Mouse (Mus musculus): Measurements from ENCODE around the gene Tenm3. TPM values are rescaled to one million over a fixed set of nuclear protein-coding genes. Genes with fewer than 3 reads are reported as not detected.

The Tenm3 gene
- polyA plus RNA-seq, 1 experiment from 2014 or later: 43.7 TPM

DNA sequence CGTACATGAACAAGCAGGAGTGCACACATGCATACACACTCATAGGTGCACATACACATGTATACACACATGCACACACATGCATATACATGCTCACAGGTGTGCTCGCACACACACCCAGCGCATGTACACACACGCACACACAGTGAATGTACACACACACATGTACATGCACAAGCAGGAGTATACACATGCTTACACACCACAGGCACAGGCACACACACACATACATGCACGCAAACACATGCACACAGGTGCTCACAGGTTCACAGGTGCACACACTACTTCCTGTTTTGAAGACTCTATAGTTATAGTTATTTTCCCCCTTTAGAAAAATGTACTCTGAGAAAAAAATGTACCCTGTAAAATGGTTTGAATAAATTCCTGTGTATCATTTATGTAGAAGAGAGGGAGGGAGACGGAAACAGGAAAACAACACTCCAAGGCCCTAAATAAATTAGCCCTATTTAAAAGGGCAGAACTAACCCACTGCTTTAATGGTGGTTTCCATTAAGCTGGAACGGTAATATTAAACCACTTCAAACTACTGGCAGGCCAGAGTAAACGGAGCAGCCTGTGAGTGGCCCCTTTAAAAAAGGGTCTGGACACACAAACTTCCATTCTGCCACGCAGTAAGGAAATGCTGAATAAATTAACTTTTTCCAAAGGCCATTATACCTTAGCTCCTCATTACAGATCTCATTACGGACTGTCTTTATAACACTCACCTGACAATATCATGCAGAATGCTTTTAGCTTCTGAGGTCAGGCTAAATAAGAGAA lies 335.8 kb downstream of the Tenm3 start:
- H3K4me1 ChIP-seq (replicated peaks; ENCODE audit: control insufficient read depth, insufficient read depth, low read length): peaks cover 25% of the 10 kb centered on the region
- H3K9ac ChIP-seq: no peak overlapping the region
- no peaks in the 10 kb centered on the region for H3K36me3 ChIP-seq (replicated peaks; ENCODE audit: control insufficient read depth, insufficient read depth)
- 0 out of 2 replicates have a peak overlapping the region, but pooled peaks have one; percentile 66 for H3K4me2 ChIP-seq (replicated peaks)
- 0 out of 2 replicates have a peak, but pooled peaks have one; percentile 36 for ATAC-seq (ENCODE audit: low FRiP score)
- H3K27ac ChIP-seq: peak overlapping the region; percentile 83; the same call in 1 of the 2 replicates
- no peak for DNase-seq (ENCODE audit: low spot score)
- no peak overlapping the region for H3K4me3 ChIP-seq (replicated peaks; ENCODE audit: low read length)
- H3K27me3 ChIP-seq (ENCODE audit: control insufficient read depth, insufficient read depth, low read length): no peaks in the 10 kb centered on the region
- WGBS: 75% methylated on average over 10 of the region's 10 CpGs
- no peaks in the 10 kb centered on the region for H3K9me3 ChIP-seq (ENCODE audit: control insufficient read depth, low read length)

DNA sequence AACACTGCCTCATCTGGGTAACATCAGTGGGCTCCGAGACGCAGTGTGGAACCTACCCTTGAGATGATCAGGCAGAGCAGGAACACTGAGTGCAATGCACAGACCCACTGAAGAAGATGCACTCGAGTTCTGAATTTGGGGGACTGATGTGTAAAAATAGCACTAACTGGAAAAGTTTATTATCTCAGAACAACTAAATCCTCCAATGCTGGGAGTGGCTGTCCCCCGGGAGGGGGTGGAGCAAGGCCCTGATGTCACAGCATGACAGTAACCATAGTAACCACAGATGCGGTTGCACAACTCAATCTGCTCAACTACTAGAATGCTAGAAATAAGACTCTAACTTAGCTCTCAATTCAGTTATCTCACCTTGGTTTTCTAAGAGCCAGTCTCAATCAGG lies 351.3 kb downstream of the Tenm3 start:
- no peak for DNase-seq (ENCODE audit: low spot score)
- Histone ChIP-seq H3K9me3 (ENCODE audit: control insufficient read depth, low read length) (no peaks in the 10 kb centered on the region), H3K27ac (no peak overlapping the region), H3K4me1 (replicated peaks; ENCODE audit: control insufficient read depth, insufficient read depth, low read length) (0 out of 2 replicates have a peak, but pooled peaks cover 6% of the 10 kb centered on the region), H3K4me3 (replicated peaks; ENCODE audit: low read length) (no peak overlapping the region), H3K27me3 (ENCODE audit: control insufficient read depth, insufficient read depth, low read length) (no peaks in the 10 kb centered on the region), H3K9ac (no peak overlapping the region), H3K36me3 (replicated peaks; ENCODE audit: control insufficient read depth, insufficient read depth) (no peaks in the 10 kb centered on the region), H3K4me2 (replicated peaks) (no peak overlapping the region)
- 79% methylated on average over 5 of the region's 5 CpGs for WGBS
- no peak for ATAC-seq (ENCODE audit: low FRiP score)

DNA sequence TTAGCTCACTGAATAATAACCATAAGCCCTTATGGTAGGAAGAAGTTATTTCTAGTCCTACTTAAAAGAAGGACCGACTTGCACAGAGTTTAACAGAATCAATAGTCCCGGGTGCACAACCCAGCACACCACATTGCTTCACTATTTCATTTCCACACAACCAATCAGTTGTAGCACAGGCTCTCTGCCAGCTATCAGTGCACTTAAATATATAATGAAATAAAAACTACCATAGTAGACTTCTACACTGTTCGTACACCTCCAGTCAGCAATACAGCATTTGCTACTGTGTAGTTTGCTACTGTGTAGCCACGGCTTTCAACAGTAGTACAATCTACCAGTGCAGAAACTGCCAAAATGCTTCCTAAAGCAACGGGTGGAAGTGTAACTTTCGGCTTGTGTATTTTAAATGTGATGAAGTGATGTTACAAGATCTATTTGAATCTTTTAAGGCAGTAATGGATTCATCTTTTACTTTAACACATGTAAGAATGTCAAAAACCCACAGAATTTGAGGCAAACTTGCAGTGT lies 353.1 kb downstream of the Tenm3 start:
- 79% methylated on average over 6 of the region's 6 CpGs for WGBS
- DNase-seq (ENCODE audit: low spot score) (no peak), ATAC-seq (ENCODE audit: low FRiP score) (no peak)
- Histone ChIP-seq H3K4me3 (replicated peaks; ENCODE audit: low read length) (no peak overlapping the region), H3K27ac (no peak overlapping the region), H3K36me3 (replicated peaks; ENCODE audit: control insufficient read depth, insufficient read depth) (no peaks in the 10 kb centered on the region), H3K9me3 (ENCODE audit: control insufficient read depth, low read length) (no peaks in the 10 kb centered on the region), H3K4me2 (replicated peaks) (no peak overlapping the region), H3K27me3 (ENCODE audit: control insufficient read depth, insufficient read depth, low read length) (no peaks in the 10 kb centered on the region), H3K9ac (no peak overlapping the region), H3K4me1 (replicated peaks; ENCODE audit: control insufficient read depth, insufficient read depth, low read length) (0 out of 2 replicates have a peak, but pooled peaks cover 6% of the 10 kb centered on the region)

DNA sequence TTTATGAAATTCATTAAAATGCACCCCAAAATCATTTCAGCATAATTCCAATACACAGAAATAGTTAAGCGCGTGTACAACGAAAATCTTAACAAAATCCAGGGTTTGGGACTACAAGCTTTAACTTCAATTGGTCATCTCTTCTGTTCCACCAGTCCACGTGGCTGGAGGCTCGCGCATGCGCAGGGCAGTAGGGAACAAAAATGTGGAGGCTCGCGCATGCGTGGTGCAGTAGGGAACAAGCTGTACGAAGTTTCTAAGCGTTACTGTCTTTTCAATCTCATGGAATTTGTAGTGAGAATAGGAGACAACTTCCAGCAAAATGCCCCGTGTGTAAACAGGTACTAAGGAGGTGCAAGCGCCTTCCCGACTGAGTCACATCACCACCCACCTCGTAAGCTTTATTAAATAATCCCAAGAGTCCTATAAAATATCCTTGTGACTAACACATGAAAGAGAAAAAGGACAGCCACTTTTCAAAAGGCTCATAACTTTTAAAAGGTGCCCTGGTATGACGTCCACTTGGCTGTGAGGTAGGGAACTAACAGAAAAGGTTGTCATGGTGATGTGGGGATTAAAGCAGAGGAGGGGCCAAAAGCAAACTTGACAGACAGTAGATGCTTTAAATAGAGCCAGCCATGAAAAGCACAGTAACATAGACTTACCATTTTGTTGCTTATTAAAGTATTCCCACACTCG lies 353.7 kb downstream of the Tenm3 start:
- DNase-seq (ENCODE audit: low spot score) (no peak), ATAC-seq (ENCODE audit: low FRiP score) (no peak)
- H3K27ac ChIP-seq: no peak overlapping the region
- H3K9me3 ChIP-seq (ENCODE audit: control insufficient read depth, low read length): no peaks in the 10 kb centered on the region
- H3K27me3 ChIP-seq (ENCODE audit: control insufficient read depth, insufficient read depth, low read length): no peaks in the 10 kb centered on the region
- no peak overlapping the region for H3K4me3 ChIP-seq (replicated peaks; ENCODE audit: low read length)
- WGBS: 79% methylated on average over 18 of the region's 18 CpGs
- H3K36me3 ChIP-seq (replicated peaks; ENCODE audit: control insufficient read depth, insufficient read depth): no peaks in the 10 kb centered on the region
- H3K4me1 ChIP-seq (replicated peaks; ENCODE audit: control insufficient read depth, insufficient read depth, low read length): 0 out of 2 replicates have a peak, but pooled peaks cover 6% of the 10 kb centered on the region
- H3K9ac ChIP-seq: no peak overlapping the region
- no peak overlapping the region for H3K4me2 ChIP-seq (replicated peaks)

DNA sequence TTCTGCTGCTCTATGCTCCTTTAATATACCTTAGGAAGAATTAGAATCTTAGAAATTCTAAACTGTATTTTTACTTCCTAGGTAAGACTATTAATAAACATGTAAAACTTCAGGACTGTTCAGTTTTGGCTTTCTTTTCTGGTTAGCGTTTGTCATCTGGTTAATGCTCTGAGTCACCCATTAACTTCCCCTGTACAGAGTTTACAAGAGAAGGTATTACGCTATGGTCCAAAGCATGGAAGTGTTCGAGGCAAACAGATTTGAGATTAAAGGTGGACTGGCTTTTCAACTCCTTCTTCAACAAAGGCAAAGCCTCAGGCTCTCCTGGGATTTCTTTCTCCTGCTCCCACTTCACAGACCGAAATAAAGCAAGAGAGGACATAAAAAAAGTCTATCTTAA lies 354.3 kb downstream of the Tenm3 start:
- H3K9ac ChIP-seq: no peak overlapping the region
- ATAC-seq (ENCODE audit: low FRiP score): no peak

DNA sequence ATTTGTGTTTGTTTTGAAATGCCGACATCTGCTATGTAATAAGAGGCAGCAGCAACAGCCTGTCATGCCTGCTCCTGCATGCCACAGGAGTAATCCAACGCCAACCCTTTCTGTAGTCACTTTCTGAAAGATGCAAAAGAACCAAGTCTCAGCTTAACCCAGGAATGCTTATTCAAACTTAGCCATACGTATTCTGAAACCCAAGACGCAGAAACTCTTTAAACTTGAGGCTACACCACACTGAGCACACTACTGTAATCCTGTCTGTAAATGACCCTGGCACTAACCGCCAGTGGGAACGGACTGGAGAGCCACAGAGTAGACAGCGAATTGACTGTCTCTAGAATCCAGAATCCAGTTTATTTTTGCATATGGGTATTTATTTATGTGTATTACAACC lies 354.9 kb downstream of the Tenm3 start:
- Histone ChIP-seq H3K9me3 (ENCODE audit: control insufficient read depth, low read length) (no peaks in the 10 kb centered on the region), H3K4me2 (replicated peaks) (no peak overlapping the region), H3K27me3 (ENCODE audit: control insufficient read depth, insufficient read depth, low read length) (no peaks in the 10 kb centered on the region), H3K27ac (no peak overlapping the region), H3K9ac (no peak overlapping the region), H3K4me1 (replicated peaks; ENCODE audit: control insufficient read depth, insufficient read depth, low read length) (peaks cover 6% of the 10 kb centered on the region; the same call in 1 of the 2 replicates), H3K4me3 (replicated peaks; ENCODE audit: low read length) (no peak overlapping the region), H3K36me3 (replicated peaks; ENCODE audit: control insufficient read depth, insufficient read depth) (no peaks in the 10 kb centered on the region)
- no peak for ATAC-seq (ENCODE audit: low FRiP score)
- WGBS: 75% methylated on average over 7 of the region's 7 CpGs
- DNase-seq (ENCODE audit: low spot score): no peak

More for the DNA sequence above, 354.3 kb downstream of the Tenm3 start:
- peaks cover 6% of the 10 kb centered on the region; the same call in 1 of the 2 replicates for H3K4me1 ChIP-seq (replicated peaks; ENCODE audit: control insufficient read depth, insufficient read depth, low read length)
- no peaks in the 10 kb centered on the region for H3K27me3 ChIP-seq (ENCODE audit: control insufficient read depth, insufficient read depth, low read length)
- H3K9me3 ChIP-seq (ENCODE audit: control insufficient read depth, low read length): no peaks in the 10 kb centered on the region
- H3K27ac ChIP-seq: no peak overlapping the region
- 85% methylated on average over 4 of the region's 4 CpGs for WGBS
- no peak for DNase-seq (ENCODE audit: low spot score)
- no peak overlapping the region for H3K4me3 ChIP-seq (replicated peaks; ENCODE audit: low read length)
- no peaks in the 10 kb centered on the region for H3K36me3 ChIP-seq (replicated peaks; ENCODE audit: control insufficient read depth, insufficient read depth)
- no peak overlapping the region for H3K4me2 ChIP-seq (replicated peaks)

DNA sequence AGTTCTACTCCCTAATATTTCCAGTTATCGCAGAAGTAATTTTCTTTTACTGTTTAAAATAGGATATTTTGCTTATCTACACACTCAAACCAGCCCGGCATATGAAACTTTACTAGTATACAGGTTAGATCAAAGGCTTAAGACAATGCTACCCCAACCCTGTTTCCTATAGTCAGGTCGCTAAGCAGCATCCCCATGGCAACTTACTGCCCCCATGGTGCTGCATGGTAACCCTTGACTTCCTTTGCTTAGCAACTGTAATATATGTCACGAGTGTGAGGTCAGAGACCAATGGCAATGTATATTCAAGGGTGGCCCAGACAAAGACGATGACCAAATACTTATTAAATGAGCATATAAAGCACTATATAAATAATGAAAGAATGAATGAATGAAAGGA lies 359.6 kb downstream of the Tenm3 start:
- H3K9ac ChIP-seq: no peak overlapping the region
- no peak overlapping the region for H3K4me3 ChIP-seq (replicated peaks; ENCODE audit: low read length)
- 47% methylated on average over 5 of the region's 5 CpGs for WGBS
- no peaks in the 10 kb centered on the region for H3K9me3 ChIP-seq (ENCODE audit: control insufficient read depth, low read length)
- DNase-seq (ENCODE audit: low spot score) (no peak), ATAC-seq (ENCODE audit: low FRiP score) (no peak)
- H3K27ac ChIP-seq: no peak overlapping the region
- no peaks in the 10 kb centered on the region for H3K36me3 ChIP-seq (replicated peaks; ENCODE audit: control insufficient read depth, insufficient read depth)
- H3K4me2 ChIP-seq (replicated peaks): no peak overlapping the region
- no peaks in the 10 kb centered on the region for H3K27me3 ChIP-seq (ENCODE audit: control insufficient read depth, insufficient read depth, low read length)
- peaks cover 11% of the 10 kb centered on the region for H3K4me1 ChIP-seq (replicated peaks; ENCODE audit: control insufficient read depth, insufficient read depth, low read length)

DNA sequence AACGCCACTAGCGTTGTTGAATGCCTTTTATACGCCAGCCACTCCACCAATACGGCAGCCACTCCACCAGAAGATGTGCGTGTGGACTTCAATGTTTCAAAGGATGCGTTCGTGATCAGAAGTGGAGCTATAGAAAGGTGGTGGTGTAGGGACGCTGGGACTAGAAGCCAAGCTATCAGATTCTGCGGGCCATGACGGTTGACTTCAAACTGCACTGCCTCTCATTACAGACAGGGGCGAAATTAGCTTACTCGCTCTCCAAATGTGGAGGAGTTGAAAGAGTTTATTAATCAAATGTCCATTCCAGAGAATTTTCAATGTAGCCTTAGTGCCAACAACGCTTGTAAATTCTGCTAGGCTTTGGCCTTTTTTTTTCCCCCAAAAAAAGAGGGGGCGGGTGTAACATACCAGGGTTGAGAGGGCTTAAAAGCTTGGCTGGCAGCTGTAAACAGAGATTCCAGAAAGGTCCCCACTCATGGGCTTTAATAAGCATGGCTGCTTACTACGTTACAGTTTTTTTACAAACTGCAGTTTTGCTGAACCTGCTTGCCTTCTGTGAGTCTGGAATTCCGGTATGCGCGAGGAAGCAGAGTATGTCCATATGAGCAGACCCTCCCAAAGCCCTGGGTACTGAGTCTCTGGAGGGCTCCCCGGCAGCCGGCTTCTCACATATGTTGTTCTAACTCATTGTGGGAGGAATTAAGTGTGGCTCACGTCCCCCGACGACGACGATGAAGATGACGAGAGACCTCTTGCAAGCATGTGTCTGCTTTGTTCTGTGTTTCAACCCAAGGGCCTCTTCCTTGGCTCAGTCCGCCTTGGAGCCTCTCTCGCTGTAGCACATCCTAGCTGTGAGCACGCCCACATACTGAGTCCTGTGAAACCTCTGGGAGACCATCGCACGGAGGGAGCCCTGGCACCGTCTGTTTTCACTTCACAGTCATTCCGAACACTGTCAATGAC lies 361.8 kb downstream of the Tenm3 start:
- Histone ChIP-seq H3K27ac (peak overlapping the region; percentile 49), H3K4me3 (replicated peaks; ENCODE audit: low read length) (no peak overlapping the region), H3K9ac (0 out of 2 replicates have a peak overlapping the region, but pooled peaks have one; percentile 4), H3K27me3 (ENCODE audit: control insufficient read depth, insufficient read depth, low read length) (no peaks in the 10 kb centered on the region), H3K9me3 (ENCODE audit: control insufficient read depth, low read length) (no peaks in the 10 kb centered on the region), H3K4me2 (replicated peaks) (0 out of 2 replicates have a peak overlapping the region, but pooled peaks have one; percentile 5), H3K36me3 (replicated peaks; ENCODE audit: control insufficient read depth, insufficient read depth) (no peaks in the 10 kb centered on the region), H3K4me1 (replicated peaks; ENCODE audit: control insufficient read depth, insufficient read depth, low read length) (peaks cover 5% of the 10 kb centered on the region)
- DNase-seq (ENCODE audit: low spot score) (no peak), ATAC-seq (ENCODE audit: low FRiP score) (peak; percentile 58)
- WGBS: 54% methylated on average over 33 of the region's 33 CpGs

All from hindbrain, embryonic 14.5 days (tissue).